Mouse (Mus musculus): ENCODE results near the gene Csnk1g2. TPM values are rescaled to one million over a fixed set of nuclear protein-coding genes. Genes with fewer than 3 reads are reported as not detected.
A peak's percentile ranks its signal among the peaks of the same experiment; 100 is the strongest.
"Not testable (repeated sequence)": the region's sequence is repeated elsewhere in the genome, so short reads cannot be mapped to it uniquely, and the experiment has no call there.

The Csnk1g2 gene
- polyA plus RNA-seq, 1 experiment: 218 TPM

GRCm38 (mm10) chr10:80604988-80605387 lies 17.6 kb upstream of the Csnk1g2 start:
- Histone ChIP-seq H3K4me3 (replicated peaks; ENCODE audit: insufficient read depth, low read depth, low read length) (no peak overlapping the region), H3K27me3 (ENCODE audit: control insufficient read depth, insufficient read depth, low read length) (no peaks in the 10 kb centered on the region), H3K4me1 (ENCODE audit: control insufficient read depth, insufficient read depth, low read length) (peaks cover 43% of the 10 kb centered on the region), H3K27ac (ENCODE audit: insufficient read depth, low read length) (no peak overlapping the region)
- DNase-seq: no peak
- WGBS: 54% methylated on average over 2 of the region's 2 CpGs
- TF ChIP-seq POLR2A (IDR thresholded peaks at IDR 0.05; ENCODE audit: borderline replicate concordance, insufficient read depth, low read length) (no peak), CTCF (IDR thresholded peaks at IDR 0.05; ENCODE audit: borderline replicate concordance, insufficient read depth, low read depth, low read length) (no peak)

DNA sequence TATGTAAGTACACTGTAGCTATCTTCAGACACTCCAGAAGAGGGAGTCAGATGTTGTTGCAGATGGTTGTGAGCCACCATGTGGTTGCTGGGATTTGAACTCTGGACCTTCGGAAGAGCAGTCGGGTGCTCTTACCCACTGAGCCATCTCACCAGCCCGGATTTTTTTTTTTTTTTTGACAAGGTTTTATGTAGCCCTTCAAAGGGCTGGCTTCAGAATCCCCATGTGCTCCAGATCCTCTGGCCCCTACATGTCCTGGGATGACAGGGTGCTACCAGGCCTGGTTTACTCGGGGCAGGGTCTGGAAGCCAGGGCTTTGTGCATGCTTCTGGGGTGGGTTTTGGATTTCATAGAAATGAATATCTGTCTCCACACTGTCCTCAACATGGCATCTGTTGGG lies 16.9 kb upstream of the Csnk1g2 start, which contains the start of gene Gm49322:
Gene Gm49322, plus strand, starts transcription at position 301 of the 400 bp plus-strand sequence.
- H3K27me3 ChIP-seq (ENCODE audit: control insufficient read depth, insufficient read depth, low read length); H3K27ac ChIP-seq (ENCODE audit: insufficient read depth, low read length); DNase-seq; H3K4me3 ChIP-seq (replicated peaks; ENCODE audit: insufficient read depth, low read depth, low read length): not testable (repeated sequence)
- WGBS: 72% methylated on average over 4 of the region's 4 CpGs
- H3K4me1 ChIP-seq (ENCODE audit: control insufficient read depth, insufficient read depth, low read length): peaks cover 47% of the 10 kb centered on the region

DNA sequence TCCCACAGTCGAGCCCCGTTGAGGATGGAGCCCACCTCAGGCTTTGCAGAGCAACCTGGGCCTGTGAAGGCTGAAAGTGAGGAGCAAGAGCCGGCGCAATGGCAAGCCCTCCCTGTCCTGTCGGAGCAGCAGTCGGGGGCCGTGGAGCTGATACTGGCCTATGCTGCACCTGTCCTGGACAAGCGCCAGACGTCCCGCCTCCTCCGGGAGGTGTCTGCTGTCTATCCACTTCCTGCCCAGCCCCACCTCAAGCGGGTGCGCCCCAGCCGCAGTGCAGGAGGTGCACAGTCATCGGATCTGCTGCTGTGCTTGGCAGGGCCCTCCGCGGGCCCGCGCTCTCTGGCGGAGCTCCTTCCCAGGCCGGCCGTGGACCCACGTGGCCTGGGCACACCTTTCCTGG lies 16.3 kb upstream of the Csnk1g2 start:
- WGBS: 79% methylated on average over 23 of the region's 23 CpGs
- TF ChIP-seq CTCF (IDR thresholded peaks at IDR 0.05; ENCODE audit: borderline replicate concordance, insufficient read depth, low read depth, low read length) (no peak), POLR2A (IDR thresholded peaks at IDR 0.05; ENCODE audit: borderline replicate concordance, insufficient read depth, low read length) (no peak)
- peaks cover 53% of the 10 kb centered on the region for H3K4me1 ChIP-seq (ENCODE audit: control insufficient read depth, insufficient read depth, low read length)
- DNase-seq: peak in 1 of 2 experiments; percentile 36
- H3K4me3 ChIP-seq (replicated peaks; ENCODE audit: insufficient read depth, low read depth, low read length): no peak overlapping the region
- H3K27ac ChIP-seq (ENCODE audit: insufficient read depth, low read length): no peak overlapping the region
- H3K27me3 ChIP-seq (ENCODE audit: control insufficient read depth, insufficient read depth, low read length): no peaks in the 10 kb centered on the region

DNA sequence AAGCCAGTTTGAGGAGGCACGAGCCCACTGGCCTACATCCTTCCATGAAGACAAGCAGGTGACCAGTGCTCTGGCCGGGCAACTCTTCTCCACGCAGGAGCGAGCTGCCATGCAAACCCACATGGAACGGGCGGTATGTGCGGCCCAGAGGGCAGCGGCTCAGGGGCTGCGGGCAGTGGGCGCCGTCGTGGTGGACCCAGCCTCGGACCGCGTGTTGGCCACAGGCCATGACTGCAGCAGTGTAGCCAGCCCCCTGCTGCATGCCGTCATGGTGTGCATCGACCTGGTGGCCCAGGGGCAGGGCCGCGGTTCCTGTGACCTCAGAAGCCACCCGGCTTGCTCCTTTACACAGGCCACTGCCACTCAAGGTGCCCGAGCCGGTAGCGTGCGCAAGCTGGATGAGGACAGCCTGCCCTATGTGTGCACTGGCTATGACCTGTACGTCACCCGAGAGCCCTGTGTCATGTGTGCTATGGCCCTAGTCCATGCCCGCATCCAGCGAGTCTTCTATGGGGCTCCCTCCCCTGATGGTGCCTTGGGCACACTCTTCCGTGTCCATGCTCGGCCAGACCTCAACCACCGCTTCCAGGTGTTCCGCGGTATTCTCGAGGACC lies 15.8 kb upstream of the Csnk1g2 start:
- DNase-seq: peak in 1 of 2 experiments; percentile 28
- no peak overlapping the region for H3K27ac ChIP-seq (ENCODE audit: insufficient read depth, low read length)
- H3K4me1 ChIP-seq (ENCODE audit: control insufficient read depth, insufficient read depth, low read length): peaks cover 58% of the 10 kb centered on the region
- H3K4me3 ChIP-seq (replicated peaks; ENCODE audit: insufficient read depth, low read depth, low read length): no peak overlapping the region
- H3K27me3 ChIP-seq (ENCODE audit: control insufficient read depth, insufficient read depth, low read length): no peaks in the 10 kb centered on the region
- TF ChIP-seq CTCF (IDR thresholded peaks at IDR 0.05; ENCODE audit: borderline replicate concordance, insufficient read depth, low read depth, low read length) (no peak), POLR2A (IDR thresholded peaks at IDR 0.05; ENCODE audit: borderline replicate concordance, insufficient read depth, low read length) (no peak)
- WGBS: 88% methylated on average over 34 of the region's 34 CpGs

DNA sequence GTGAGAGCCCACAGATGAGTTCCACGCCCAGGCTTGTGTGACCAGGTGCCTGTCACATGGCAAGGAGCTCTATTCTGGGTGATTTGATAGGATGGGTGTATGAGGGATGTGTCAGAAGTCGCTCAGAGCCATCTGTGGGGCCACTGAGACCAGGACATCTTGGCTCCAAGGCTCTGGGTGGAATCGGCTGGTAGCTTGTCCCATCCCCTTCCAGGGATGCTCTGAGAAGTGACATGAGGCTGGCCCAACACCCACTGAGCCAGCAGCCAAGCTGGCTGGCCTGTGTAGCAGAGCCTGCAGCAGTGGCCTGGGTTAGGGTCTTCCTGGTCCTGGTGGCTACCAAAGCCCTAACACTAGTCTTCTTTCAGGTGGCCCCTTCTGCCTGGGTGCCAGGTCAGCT lies 14.2 kb upstream of the Csnk1g2 start:
- H3K27me3 ChIP-seq (ENCODE audit: control insufficient read depth, insufficient read depth, low read length): no peaks in the 10 kb centered on the region
- WGBS: 79% methylated on average over 3 of the region's 3 CpGs
- no peak for DNase-seq
- TF ChIP-seq CTCF (IDR thresholded peaks at IDR 0.05; ENCODE audit: borderline replicate concordance, insufficient read depth, low read depth, low read length) (no peak), POLR2A (IDR thresholded peaks at IDR 0.05; ENCODE audit: borderline replicate concordance, insufficient read depth, low read length) (no peak)
- no peak overlapping the region for H3K4me3 ChIP-seq (replicated peaks; ENCODE audit: insufficient read depth, low read depth, low read length)
- H3K27ac ChIP-seq (ENCODE audit: insufficient read depth, low read length): peak overlapping the region; percentile 91
- H3K4me1 ChIP-seq (ENCODE audit: control insufficient read depth, insufficient read depth, low read length): peaks cover 53% of the 10 kb centered on the region

DNA sequence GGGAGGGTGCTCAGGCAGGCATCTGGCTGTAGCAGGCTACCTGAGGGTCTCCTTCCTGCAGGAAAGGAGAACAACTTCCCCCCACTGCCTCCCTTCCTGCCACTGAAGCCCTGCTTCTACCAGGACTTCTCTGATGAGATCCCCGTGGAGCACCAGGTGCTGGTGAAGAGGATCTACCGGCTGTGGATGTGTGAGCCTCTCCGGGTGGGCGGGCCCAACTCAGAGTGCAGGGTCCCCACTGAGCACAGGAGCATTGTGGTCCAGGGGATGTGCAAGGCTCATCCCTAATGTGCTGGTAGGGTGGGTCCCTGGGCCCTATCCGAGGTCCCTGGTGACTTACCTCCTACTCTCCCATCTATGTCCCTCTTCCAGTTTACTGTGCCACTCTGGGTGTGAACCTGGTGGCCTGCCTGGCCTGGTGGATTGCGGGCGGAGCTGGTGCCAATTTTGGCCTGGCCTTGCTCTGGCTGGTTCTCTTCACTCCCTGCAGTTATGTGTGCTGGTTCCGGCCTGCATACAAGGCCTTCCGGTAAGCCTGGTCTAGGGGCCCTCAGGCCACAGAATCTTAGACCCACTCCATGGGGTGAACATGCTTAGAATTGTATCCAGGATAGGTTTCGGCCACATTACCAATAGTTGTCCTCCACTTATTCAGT lies 13.2 kb upstream of the Csnk1g2 start:
- Histone ChIP-seq H3K4me3 (replicated peaks; ENCODE audit: insufficient read depth, low read depth, low read length) (no peak overlapping the region), H3K27ac (ENCODE audit: insufficient read depth, low read length) (peak overlapping the region; percentile 91), H3K4me1 (ENCODE audit: control insufficient read depth, insufficient read depth, low read length) (peaks cover 48% of the 10 kb centered on the region), H3K27me3 (ENCODE audit: control insufficient read depth, insufficient read depth, low read length) (no peaks in the 10 kb centered on the region)
- peak in 1 of 2 experiments; percentile 38 for DNase-seq
- 56% methylated on average over 10 of the region's 10 CpGs for WGBS
- no peak for TF ChIP-seq CTCF (IDR thresholded peaks at IDR 0.05; ENCODE audit: borderline replicate concordance, insufficient read depth, low read depth, low read length)
- no peak for TF ChIP-seq POLR2A (IDR thresholded peaks at IDR 0.05; ENCODE audit: borderline replicate concordance, insufficient read depth, low read length)

DNA sequence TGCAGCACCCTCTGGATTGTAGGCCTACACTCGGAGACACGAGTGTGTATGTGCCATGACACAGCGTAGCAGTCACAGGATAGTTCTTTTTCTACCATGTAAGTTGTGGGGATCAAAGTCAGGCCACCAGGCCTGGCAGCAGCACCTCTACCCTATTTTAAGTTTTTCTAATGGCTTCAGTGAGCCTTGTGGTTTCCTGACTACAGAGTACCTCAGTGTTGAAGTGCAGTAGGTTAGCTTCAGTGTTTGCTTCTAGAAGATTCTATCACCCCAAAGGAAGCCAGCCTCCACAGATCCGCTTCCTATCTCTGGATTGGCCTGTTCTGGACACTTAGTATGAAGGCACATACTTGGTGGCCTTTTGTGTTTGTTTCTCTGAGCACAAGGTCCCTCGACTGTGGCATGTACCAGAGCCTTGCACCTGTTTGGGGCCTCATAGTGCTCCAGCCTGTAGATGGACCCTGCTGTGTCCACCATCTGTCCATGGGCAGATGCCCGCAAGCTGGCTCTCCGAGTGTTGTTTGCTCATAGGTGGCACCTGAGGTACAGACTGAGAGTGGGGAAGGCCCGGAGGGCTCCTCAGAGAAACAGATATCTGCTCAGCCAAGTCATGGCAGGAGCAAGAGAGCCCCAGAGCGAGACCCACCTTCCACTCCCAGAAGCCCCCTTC lies 12.4 kb upstream of the Csnk1g2 start:
- 33% methylated on average over 9 of the region's 9 CpGs for WGBS
- peak overlapping the region; percentile 91 for H3K27ac ChIP-seq (ENCODE audit: insufficient read depth, low read length)
- TF ChIP-seq POLR2A (IDR thresholded peaks at IDR 0.05; ENCODE audit: borderline replicate concordance, insufficient read depth, low read length): no peak
- no peak for TF ChIP-seq CTCF (IDR thresholded peaks at IDR 0.05; ENCODE audit: borderline replicate concordance, insufficient read depth, low read depth, low read length)
- H3K4me1 ChIP-seq (ENCODE audit: control insufficient read depth, insufficient read depth, low read length): peaks cover 45% of the 10 kb centered on the region
- peak; percentile 91 to 94 for DNase-seq
- no peak overlapping the region for H3K4me3 ChIP-seq (replicated peaks; ENCODE audit: insufficient read depth, low read depth, low read length)
- no peaks in the 10 kb centered on the region for H3K27me3 ChIP-seq (ENCODE audit: control insufficient read depth, insufficient read depth, low read length)

DNA sequence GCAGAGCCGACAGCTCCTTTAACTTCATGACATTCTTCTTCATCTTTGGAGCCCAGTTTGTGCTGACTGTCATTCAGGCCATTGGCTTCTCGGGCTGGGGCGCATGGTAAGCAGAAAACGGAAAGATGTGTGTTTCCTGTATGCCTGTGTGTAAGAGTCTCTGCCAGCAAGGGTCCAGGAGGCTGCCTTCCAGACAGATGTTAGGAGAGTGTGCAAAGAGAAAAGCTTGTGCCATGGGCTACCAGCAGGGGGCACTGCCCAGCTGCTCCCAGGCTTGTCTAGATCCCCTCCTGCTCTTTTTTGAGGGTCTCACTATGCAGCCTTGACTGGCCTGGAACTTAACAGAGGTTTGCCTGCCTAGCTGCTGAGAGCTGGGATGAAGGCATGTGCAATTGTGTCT lies 11.6 kb upstream of the Csnk1g2 start:
- Histone ChIP-seq H3K4me1 (ENCODE audit: control insufficient read depth, insufficient read depth, low read length) (peaks cover 45% of the 10 kb centered on the region), H3K4me3 (replicated peaks; ENCODE audit: insufficient read depth, low read depth, low read length) (no peak overlapping the region), H3K27ac (ENCODE audit: insufficient read depth, low read length) (peak overlapping the region; percentile 91), H3K27me3 (ENCODE audit: control insufficient read depth, insufficient read depth, low read length) (no peaks in the 10 kb centered on the region)
- no peak for DNase-seq
- TF ChIP-seq POLR2A (IDR thresholded peaks at IDR 0.05; ENCODE audit: borderline replicate concordance, insufficient read depth, low read length) (no peak), CTCF (IDR thresholded peaks at IDR 0.05; ENCODE audit: borderline replicate concordance, insufficient read depth, low read depth, low read length) (peak; percentile 63)
- 61% methylated on average over 4 of the region's 4 CpGs for WGBS

Data from cerebellum, adult 2 months (tissue).